Mouse (Mus musculus): ENCODE measurements around the gene Plpp7.

Gene Plpp7

GRCm38 (mm10) chr2:32068811-32069607 lies 26.3 kb upstream of the Plpp7 start:
- peak; percentile 55 for DNase-seq (ENCODE audit: low read depth, low spot score)

GRCm38 (mm10) chr2:32070747-32071146 lies 24.6 kb upstream of the Plpp7 start:
- DNase-seq (ENCODE audit: low read depth, low spot score): no peak

GRCm38 (mm10) chr2:32074404-32074803 lies 20.9 kb upstream of the Plpp7 start:
- DNase-seq (ENCODE audit: low read depth, low spot score): no peak

GRCm38 (mm10) chr2:32075368-32075767 lies 20.0 kb upstream of the Plpp7 start:
- DNase-seq (ENCODE audit: low read depth, low spot score): no peak

- DNase-seq (ENCODE audit: low read depth, low spot score): no peak
These were observed 17.6 kb upstream of the Plpp7 start for GRCm38 (mm10) chr2:32077744-32078143.

- no peak for DNase-seq (ENCODE audit: low read depth, low spot score)
These were observed 16.8 kb upstream of the Plpp7 start for GRCm38 (mm10) chr2:32078522-32078921.

GRCm38 (mm10) chr2:32079191-32079725 lies 16.1 kb upstream of the Plpp7 start:
- DNase-seq (ENCODE audit: low read depth, low spot score): no peak

GRCm38 (mm10) chr2:32080681-32081080 lies 14.6 kb upstream of the Plpp7 start:
- no peak for DNase-seq (ENCODE audit: low read depth, low spot score)

GRCm38 (mm10) chr2:32081296-32081929 lies 13.9 kb upstream of the Plpp7 start:
- DNase-seq (ENCODE audit: low read depth, low spot score): no peak

- no peak for DNase-seq (ENCODE audit: low read depth, low spot score)
These were observed 13.1 kb upstream of the Plpp7 start for GRCm38 (mm10) chr2:32082229-32082628.

- DNase-seq (ENCODE audit: low read depth, low spot score): no peak
These were observed 11.9 kb upstream of the Plpp7 start for GRCm38 (mm10) chr2:32083159-32084011.

GRCm38 (mm10) chr2:32084111-32084871 lies 11.0 kb upstream of the Plpp7 start, which contains the start of gene Fam78a:
Gene Fam78a (minus strand): TSS chr2:32084857.
- no peak for DNase-seq (ENCODE audit: low read depth, low spot score)

- DNase-seq (ENCODE audit: low read depth, low spot score): no peak
These were observed 10.5 kb upstream of the Plpp7 start for GRCm38 (mm10) chr2:32084872-32085199.

- no peak for DNase-seq (ENCODE audit: low read depth, low spot score)
These were observed 10.1 kb upstream of the Plpp7 start for GRCm38 (mm10) chr2:32085231-32085630.

GRCm38 (mm10) chr2:32087606-32088005 lies 7.7 kb upstream of the Plpp7 start:
- DNase-seq (ENCODE audit: low read depth, low spot score): no peak

GRCm38 (mm10) chr2:32088372-32088981 lies 6.9 kb upstream of the Plpp7 start:
- no peak for DNase-seq (ENCODE audit: low read depth, low spot score)

GRCm38 (mm10) chr2:32089606-32090005 lies 5.7 kb upstream of the Plpp7 start:
- no peak for DNase-seq (ENCODE audit: low read depth, low spot score)

- DNase-seq (ENCODE audit: low read depth, low spot score): no peak
These were observed 5.2 kb upstream of the Plpp7 start for GRCm38 (mm10) chr2:32090145-32090544.

- DNase-seq (ENCODE audit: low read depth, low spot score): no peak
These were observed 3.4 kb upstream of the Plpp7 start for GRCm38 (mm10) chr2:32091956-32092355.

- no peak for DNase-seq (ENCODE audit: low read depth, low spot score)
These were observed 1.2 kb upstream of the Plpp7 start for GRCm38 (mm10) chr2:32094001-32094707.
